Mouse (Mus musculus) E14TG2a.4 (cell line): Measurements from ENCODE around the gene Fgfr1op.
"Not testable (repeated sequence)": the region's sequence is repeated elsewhere in the genome, so short reads cannot be mapped to it uniquely, and the experiment has no call there.

ENCODE experiments used
- CTCF ChIP-seq: conservative IDR thresholded peaks from 2 replicates; pipeline ENCODE4 v1.5.1; 2014; ENCODE audit warnings: low read length
- NANOG ChIP-seq: IDR thresholded peaks from 2 replicates; pipeline ENCODE4 v1.6.1; 2014; ENCODE audit warnings: borderline replicate concordance, low read length, mixed read lengths

DNA sequence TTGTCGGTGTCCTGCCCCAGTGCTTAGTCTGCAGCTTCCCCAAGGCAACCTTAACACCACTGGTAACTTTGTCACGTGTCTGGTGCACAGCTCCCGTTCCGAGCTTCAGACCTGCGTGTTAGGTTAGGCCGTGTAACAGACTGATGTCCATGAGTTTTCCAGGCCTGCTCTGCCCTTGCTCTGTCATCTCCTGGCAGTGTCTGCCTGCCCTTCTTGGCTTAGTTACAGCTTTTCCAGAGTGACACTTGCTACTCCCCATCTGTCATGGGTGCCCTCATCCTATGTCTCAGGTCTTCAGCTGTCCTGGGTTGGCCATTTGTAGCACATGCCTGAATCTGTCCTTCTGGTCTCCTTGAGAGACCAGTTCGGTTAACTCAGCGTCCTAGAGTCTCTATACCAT, 2.1 kb downstream of the Fgfr1op start:
- TF ChIP-seq CTCF, NANOG: not testable (repeated sequence)
